Mouse (Mus musculus) gonadal fat pad, adult 2 months (tissue): ENCODE data around the gene Park7. TPM values are rescaled to one million over a fixed set of nuclear protein-coding genes. Genes with fewer than 3 reads are reported as not detected.

Experiments used
- polyA plus RNA-seq: library from polyadenylated mRNA; depleted of rRNA; stranded (reverse); fragments of >200 nt; gene quantifications from 2 replicates; pipeline ENCODE4 v1.2.3, GENCODE M21; 2012; rRNA removed

Park7 gene
- polyA plus RNA-seq, 1 experiment = 190 TPM

Other genes with a start within 250 kb of the Park7 start
- gene Errfi1, start 60.5 kb downstream of the Park7 start, polyA plus RNA-seq = 47.6 and 57.5 TPM in 2 replicates
- gene Tnfrsf9, start 125 bp upstream of the Park7 start, polyA plus RNA-seq = 0.27 and 0.57 TPM in 2 replicates
- gene Uts2, start 82.7 kb upstream of the Park7 start, polyA plus RNA-seq = not detected in 2 replicates
- gene Per3, start 130.2 kb upstream of the Park7 start, polyA plus RNA-seq = 19.5 and 25.5 TPM in 2 replicates
- 48.3 and 62.1 TPM in 2 replicates for gene Vamp3, start 143.5 kb upstream of the Park7 start, polyA plus RNA-seq
- gene Gm13090, start 175.1 kb upstream of the Park7 start, polyA plus RNA-seq = not detected in 2 replicates